Mouse (Mus musculus) forebrain, embryonic 11.5 days (tissue): ENCODE measurements at regions not wholly inside any gene's neighbourhood (a gene's known extent, or its start where the extent isn't known, plus 50 kb on each side); places are given as distances from the start of the nearest gene placed in this dataset.

Experiments used
- ATAC-seq: fragments of 200-750 bp; cut with Nextera tagmentation; replicated peaks from 2 replicates; pipeline ENCODE4 v1.8.0; 2017; ENCODE audit warnings: moderate TSS enrichment; ENCODE audit not compliant: low FRiP score
- DNase-seq: peaks from one replicate; pipeline ENCODE4 v3.0.0-alpha.2; 2017; ENCODE audit warnings: low spot score
- H3K27ac ChIP-seq: fragments of 300-500 bp; sonication (generic); 2 replicates; pipeline ENCODE4 v1.5.1; 2014; ENCODE audit warnings: low read depth, low read length
- H3K27me3 ChIP-seq: fragments of 300-500 bp; sonication (generic); 2 replicates; pipeline ENCODE4 v1.6.1; 2014; ENCODE audit warnings: mild to moderate bottlenecking, low read length, mixed read lengths; ENCODE audit not compliant: control insufficient read depth, insufficient read depth
- H3K36me3 ChIP-seq: fragments of 300-500 bp; sonication (generic); 2 replicates; pipeline ENCODE4 v1.6.1; 2014; ENCODE audit warnings: mild to moderate bottlenecking, low read length, moderate library complexity, mixed read lengths; ENCODE audit not compliant: control insufficient read depth, insufficient read depth
- H3K4me1 ChIP-seq: fragments of 300-500 bp; sonication (generic); replicated peaks from 2 replicates; pipeline ENCODE4 v1.6.1; 2014; ENCODE audit warnings: low read length, mixed read lengths; ENCODE audit not compliant: control insufficient read depth, insufficient read depth
- H3K4me2 ChIP-seq: fragments of 300-500 bp; sonication (generic); 2 replicates; pipeline ENCODE4 v1.6.1; 2014; ENCODE audit warnings: low read depth, mild to moderate bottlenecking, low read length, moderate library complexity, mixed read lengths; ENCODE audit not compliant: severe bottlenecking
- H3K4me3 ChIP-seq: fragments of 300-500 bp; sonication (generic); 2 replicates; pipeline ENCODE4 v1.5.1; 2014; ENCODE audit warnings: low read depth, low read length
- H3K9ac ChIP-seq: fragments of 300-500 bp; sonication (generic); 2 replicates; pipeline ENCODE4 v1.6.1; 2014; ENCODE audit warnings: low read length
- H3K9me3 ChIP-seq: fragments of 300-500 bp; sonication (generic); 2 replicates; pipeline ENCODE4 v1.6.1; 2016; ENCODE audit warnings: low read length, mixed read lengths; ENCODE audit not compliant: control insufficient read depth
- WGBS: fragments of 180-500 bp; shearing (Covaris S2); extraction: QIAGEN DNeasy Blood & Tissue Kit; methylation state at CpG from one replicate; pipeline ENCODE4 v1.1.7; 2014; 5-methylcytosine and 5-hydroxymethylcytosine counted together

GRCm38 (mm10) chr1:35960844-35961243, 107.4 kb upstream of the Hs6st1 start:
- no peaks in the 10 kb centered on the region for H3K9me3 ChIP-seq
- ATAC-seq: no peak
- no peaks in the 10 kb centered on the region for H3K36me3 ChIP-seq
- H3K9ac ChIP-seq: no peak overlapping the region
- no peak overlapping the region for H3K27ac ChIP-seq
- no peaks in the 10 kb centered on the region for H3K4me1 ChIP-seq
- WGBS: 91% methylated on average over 2 of the region's 2 CpGs
- H3K27me3 ChIP-seq: no peaks in the 10 kb centered on the region
- H3K4me3 ChIP-seq: no peak overlapping the region
- no peak overlapping the region for H3K4me2 ChIP-seq
- no peak for DNase-seq

- Histone ChIP-seq H3K4me2 (no peak overlapping the region), H3K9me3 (no peaks in the 10 kb centered on the region), H3K36me3 (no peaks in the 10 kb centered on the region), H3K4me3 (no peak overlapping the region), H3K27ac (no peak overlapping the region), H3K4me1 (no peaks in the 10 kb centered on the region), H3K9ac (no peak overlapping the region), H3K27me3 (no peaks in the 10 kb centered on the region)
- ATAC-seq (no peak), DNase-seq (no peak)
- WGBS: 81% methylated on average over 6 of the region's 6 CpGs
These were observed 106.3 kb upstream of the Hs6st1 start for GRCm38 (mm10) chr1:35961923-35962322.

GRCm38 (mm10) chr1:35968489-35968888, 99.7 kb upstream of the Hs6st1 start:
- H3K36me3 ChIP-seq: no peaks in the 10 kb centered on the region
- no peak overlapping the region for H3K9ac ChIP-seq
- no peaks in the 10 kb centered on the region for H3K9me3 ChIP-seq
- no peaks in the 10 kb centered on the region for H3K4me1 ChIP-seq
- DNase-seq (no peak), ATAC-seq (no peak)
- no peaks in the 10 kb centered on the region for H3K27me3 ChIP-seq
- H3K4me2 ChIP-seq: no peak overlapping the region
- H3K27ac ChIP-seq: no peak overlapping the region
- no peak overlapping the region for H3K4me3 ChIP-seq

GRCm38 (mm10) chr1:35971435-35972189, 96.6 kb upstream of the Hs6st1 start:
- Histone ChIP-seq H3K4me1 (no peaks in the 10 kb centered on the region), H3K36me3 (no peaks in the 10 kb centered on the region), H3K4me2 (no peak overlapping the region), H3K4me3 (no peak overlapping the region), H3K9ac (no peak overlapping the region), H3K9me3 (no peaks in the 10 kb centered on the region), H3K27ac (no peak overlapping the region), H3K27me3 (no peaks in the 10 kb centered on the region)
- 57% methylated on average over 7 of the region's 7 CpGs for WGBS
- DNase-seq (no peak), ATAC-seq (no peak)

GRCm38 (mm10) chr1:35972190-35972584, 96.0 kb upstream of the Hs6st1 start:
- no peaks in the 10 kb centered on the region for H3K9me3 ChIP-seq
- no peak overlapping the region for H3K27ac ChIP-seq
- H3K4me1 ChIP-seq: no peaks in the 10 kb centered on the region
- no peak overlapping the region for H3K4me3 ChIP-seq
- no peak overlapping the region for H3K4me2 ChIP-seq
- DNase-seq (no peak), ATAC-seq (no peak)
- 32% methylated on average over 5 of the region's 5 CpGs for WGBS
- no peak overlapping the region for H3K9ac ChIP-seq
- H3K27me3 ChIP-seq: no peaks in the 10 kb centered on the region
- no peaks in the 10 kb centered on the region for H3K36me3 ChIP-seq

GRCm38 (mm10) chr1:35973386-35973785, 94.8 kb upstream of the Hs6st1 start:
- Histone ChIP-seq H3K4me1 (no peaks in the 10 kb centered on the region), H3K9me3 (no peaks in the 10 kb centered on the region), H3K36me3 (no peaks in the 10 kb centered on the region), H3K9ac (no peak overlapping the region), H3K27me3 (no peaks in the 10 kb centered on the region), H3K27ac (no peak overlapping the region), H3K4me2 (no peak overlapping the region), H3K4me3 (no peak overlapping the region)
- no peak for ATAC-seq
- DNase-seq: no peak
- 73% methylated on average over 9 of the region's 9 CpGs for WGBS

GRCm38 (mm10) chr1:35975611-35976208, 92.5 kb upstream of the Hs6st1 start:
- Histone ChIP-seq H3K4me3 (no peak overlapping the region), H3K36me3 (no peaks in the 10 kb centered on the region), H3K9me3 (no peaks in the 10 kb centered on the region), H3K27me3 (no peaks in the 10 kb centered on the region), H3K4me1 (no peaks in the 10 kb centered on the region), H3K4me2 (no peak overlapping the region), H3K9ac (no peak overlapping the region), H3K27ac (no peak overlapping the region)
- 86% methylated on average over 3 of the region's 3 CpGs for WGBS
- no peak for DNase-seq
- ATAC-seq: no peak

- H3K4me2 ChIP-seq: no peak overlapping the region
- no peak for DNase-seq
- WGBS: 89% methylated on average over 2 of the region's 2 CpGs
- no peak overlapping the region for H3K4me3 ChIP-seq
- no peak overlapping the region for H3K9ac ChIP-seq
- no peaks in the 10 kb centered on the region for H3K27me3 ChIP-seq
- ATAC-seq: no peak
- no peaks in the 10 kb centered on the region for H3K4me1 ChIP-seq
- no peaks in the 10 kb centered on the region for H3K36me3 ChIP-seq
- H3K9me3 ChIP-seq: no peaks in the 10 kb centered on the region
- no peak overlapping the region for H3K27ac ChIP-seq
These were observed 91.7 kb upstream of the Hs6st1 start for GRCm38 (mm10) chr1:35976528-35976927.

- H3K4me1 ChIP-seq: no peaks in the 10 kb centered on the region
- H3K9me3 ChIP-seq: no peaks in the 10 kb centered on the region
- ATAC-seq (no peak), DNase-seq (no peak)
- no peaks in the 10 kb centered on the region for H3K36me3 ChIP-seq
- no peak overlapping the region for H3K27ac ChIP-seq
- WGBS: 100% methylated on average over 1 of the region's 1 CpGs
- H3K4me3 ChIP-seq: no peak overlapping the region
- no peak overlapping the region for H3K4me2 ChIP-seq
- no peaks in the 10 kb centered on the region for H3K27me3 ChIP-seq
- H3K9ac ChIP-seq: no peak overlapping the region
These were observed 90.1 kb upstream of the Hs6st1 start for GRCm38 (mm10) chr1:35978116-35978515.
